Mouse (Mus musculus): ENCODE results near the gene Tsks.

Tsks gene

DNA sequence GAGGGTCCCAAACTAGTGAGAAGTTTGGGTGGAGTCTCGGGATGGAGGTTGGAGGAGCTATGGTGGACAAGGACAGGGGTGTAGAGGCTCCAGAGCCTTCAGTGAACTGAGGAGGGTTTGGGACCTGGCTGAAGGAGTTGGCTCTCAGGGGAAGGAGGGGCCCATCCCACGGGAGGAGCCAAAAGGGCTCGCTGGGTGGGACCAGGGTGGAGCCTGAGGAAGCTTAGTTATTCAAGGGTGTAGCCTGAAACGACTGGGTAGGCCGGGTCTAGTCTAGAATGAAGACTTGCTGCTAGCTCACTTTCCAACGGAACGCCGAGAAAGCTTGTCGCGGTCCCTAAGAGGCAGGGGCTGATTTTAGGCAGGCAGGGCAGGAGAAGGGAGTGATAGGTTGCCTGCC lies 9.0 kb downstream of the Tsks start:
- DNase-seq (ENCODE audit: low spot score) = peak; percentile 44

DNA sequence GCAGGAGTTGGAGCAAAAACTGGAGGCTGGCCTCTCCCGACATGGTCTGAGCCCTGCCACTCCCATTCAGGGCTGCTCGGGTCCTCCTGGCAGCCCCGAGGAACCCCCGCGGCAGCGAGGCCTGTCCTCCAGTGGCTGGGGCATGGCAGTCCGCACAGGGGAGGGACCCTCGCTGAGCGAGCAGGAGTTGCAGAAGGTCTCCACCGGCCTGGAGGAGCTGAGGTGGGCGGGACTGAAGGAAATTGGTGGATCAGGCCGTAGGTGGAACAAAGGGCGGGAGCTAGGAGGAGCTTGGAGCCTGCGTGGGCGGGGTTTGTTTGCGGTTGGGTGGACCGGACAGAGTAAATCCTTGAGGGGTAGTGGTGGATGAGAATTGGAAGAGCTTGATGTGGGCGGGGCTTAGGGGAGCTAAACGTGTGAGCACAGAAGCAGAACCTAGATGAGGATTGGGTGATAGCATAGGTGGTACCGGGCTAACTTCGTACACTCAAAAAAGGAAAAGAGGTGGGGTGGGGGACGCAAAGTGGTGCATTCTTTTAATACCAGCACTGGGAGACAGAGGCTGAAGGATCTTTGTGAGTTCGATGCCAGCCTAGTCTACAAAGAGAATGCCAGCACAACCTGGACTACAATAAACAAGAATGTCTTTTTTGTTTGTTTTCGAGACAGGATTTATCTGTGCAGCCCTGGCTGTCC lies 9.8 kb downstream of the Tsks start:
- peak; percentile 70 for DNase-seq (ENCODE audit: low spot score)

DNA sequence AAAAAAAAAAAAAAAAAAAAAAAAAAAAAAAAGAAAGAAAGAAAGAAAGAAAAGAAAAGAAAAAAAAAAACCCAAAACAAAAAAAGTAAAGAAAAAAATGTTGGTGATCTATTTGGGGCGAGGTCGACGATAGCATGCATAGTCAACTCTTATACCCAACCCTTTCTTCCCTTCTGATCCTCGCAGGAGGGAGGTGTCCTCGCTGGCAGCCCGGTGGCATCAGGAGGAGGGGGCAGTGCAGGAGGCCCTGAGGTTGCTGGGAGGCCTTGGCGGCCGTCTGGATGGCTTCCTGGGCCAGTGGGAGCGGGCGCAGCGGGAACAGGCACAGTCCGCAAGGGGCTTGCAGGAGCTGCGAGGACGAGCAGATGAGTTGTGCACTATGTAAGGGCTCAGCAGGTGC lies 10.6 kb downstream of the Tsks start:
- DNase-seq (ENCODE audit: low spot score) = no peak

DNA sequence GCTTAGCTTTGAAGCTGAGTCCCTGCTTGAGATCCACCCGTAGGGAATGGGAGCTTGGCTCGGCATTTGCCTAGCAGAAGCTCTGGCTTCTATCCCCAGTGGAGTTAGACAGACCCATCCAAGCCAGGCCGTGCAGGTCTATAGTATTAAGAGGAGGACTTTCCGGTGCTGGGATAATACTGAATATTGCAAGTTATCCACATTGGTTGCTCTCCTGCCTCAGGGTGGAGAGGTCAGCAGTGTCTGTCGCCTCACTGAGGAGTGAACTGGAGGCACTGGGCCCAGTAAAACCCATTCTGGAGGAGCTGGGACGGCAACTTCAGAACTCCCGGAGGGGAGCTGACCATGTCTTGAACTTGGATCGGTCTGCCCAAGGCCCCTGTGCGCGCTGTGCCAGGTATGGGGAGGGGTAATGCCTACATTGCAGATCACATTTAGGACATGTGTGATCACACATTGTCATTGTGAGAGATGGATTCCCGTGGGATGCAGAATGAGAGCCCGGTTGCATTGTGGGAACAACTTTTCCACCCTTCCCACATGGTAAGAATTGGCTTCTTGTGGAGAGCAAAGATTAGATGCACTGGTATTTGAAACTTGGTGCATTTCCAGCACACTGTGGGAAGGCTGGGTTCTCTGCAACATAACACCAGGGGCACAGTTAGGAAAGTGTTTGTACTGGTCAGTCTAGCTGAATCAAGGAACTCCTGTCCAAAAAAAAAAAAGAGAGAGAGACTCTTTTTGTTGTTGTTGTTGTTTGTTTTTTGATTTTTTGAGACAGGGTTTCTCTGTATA lies 11.3 kb downstream of the Tsks start:
- DNase-seq (ENCODE audit: low spot score) = no peak

DNA sequence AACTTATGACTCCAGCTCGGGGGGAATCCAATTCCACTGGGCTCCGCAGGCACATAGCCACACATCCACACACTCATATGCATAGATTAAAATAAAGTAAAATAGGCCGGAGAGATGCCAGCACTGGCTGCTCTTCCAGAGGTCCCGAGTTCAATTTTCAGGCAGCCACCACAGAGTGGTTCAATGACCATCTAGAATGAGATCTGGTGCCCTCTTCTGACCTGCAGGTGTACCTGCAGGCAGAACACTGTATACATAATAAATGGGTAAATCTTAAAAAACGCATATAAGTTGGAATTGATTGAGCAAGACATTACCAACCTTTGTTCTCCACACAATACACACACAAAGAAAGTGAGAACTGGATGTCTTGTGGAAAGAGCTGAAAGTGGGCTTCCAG lies 12.6 kb downstream of the Tsks start:
- DNase-seq (ENCODE audit: low spot score) = no peak

DNA sequence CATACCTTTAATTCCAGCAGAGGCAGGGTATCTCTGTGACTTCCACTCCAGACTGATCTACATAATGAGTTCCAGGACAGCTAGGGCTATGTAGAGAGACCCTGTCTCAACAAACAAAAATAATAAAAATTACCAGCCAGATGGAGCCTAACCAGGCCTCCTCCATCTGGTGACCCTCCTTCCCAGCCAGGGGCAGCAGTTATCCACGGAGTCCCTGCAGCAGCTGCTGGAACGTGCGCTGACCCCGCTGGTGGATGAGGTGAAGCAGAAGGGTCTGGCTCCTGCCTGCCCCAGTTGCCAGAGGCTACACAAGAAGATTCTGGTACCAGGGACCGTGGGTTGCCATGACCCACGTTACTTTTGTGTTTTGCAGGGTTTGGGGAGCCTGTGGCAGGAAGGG lies 13.3 kb downstream of the Tsks start:
- DNase-seq (ENCODE audit: low spot score) = no peak

DNA sequence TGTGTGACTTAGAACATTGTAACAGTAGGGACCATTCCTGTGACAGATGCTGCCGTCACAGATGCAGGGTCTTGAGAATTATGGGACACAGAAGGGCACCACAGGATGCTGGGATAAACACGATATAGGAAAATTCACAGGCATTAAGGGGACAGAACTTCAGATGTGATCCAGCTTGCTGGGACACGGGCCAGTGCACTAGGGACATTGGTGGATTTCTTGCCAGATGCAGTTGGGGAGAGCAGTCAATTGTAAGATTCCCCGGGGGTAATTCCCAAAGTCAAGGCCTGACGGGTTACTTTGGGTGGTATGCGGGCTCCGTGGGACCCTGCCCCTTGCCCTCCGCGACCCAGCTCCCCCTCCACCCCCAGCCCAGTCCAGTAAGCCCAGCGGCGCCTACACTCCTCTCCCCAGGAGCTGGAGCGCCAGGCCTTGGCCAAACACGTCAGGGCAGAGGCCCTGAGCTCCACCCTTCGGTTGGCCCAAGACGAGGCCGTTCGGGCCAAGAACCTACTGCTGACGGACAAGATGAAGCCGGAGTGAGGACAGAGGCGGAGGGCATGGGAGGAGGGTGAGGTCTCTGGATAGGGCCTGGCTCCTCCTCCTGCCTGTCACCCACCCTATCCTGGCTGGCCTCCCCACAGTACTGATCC lies 14.3 kb downstream of the Tsks start:
- DNase-seq (ENCODE audit: low spot score) = no peak

DNA sequence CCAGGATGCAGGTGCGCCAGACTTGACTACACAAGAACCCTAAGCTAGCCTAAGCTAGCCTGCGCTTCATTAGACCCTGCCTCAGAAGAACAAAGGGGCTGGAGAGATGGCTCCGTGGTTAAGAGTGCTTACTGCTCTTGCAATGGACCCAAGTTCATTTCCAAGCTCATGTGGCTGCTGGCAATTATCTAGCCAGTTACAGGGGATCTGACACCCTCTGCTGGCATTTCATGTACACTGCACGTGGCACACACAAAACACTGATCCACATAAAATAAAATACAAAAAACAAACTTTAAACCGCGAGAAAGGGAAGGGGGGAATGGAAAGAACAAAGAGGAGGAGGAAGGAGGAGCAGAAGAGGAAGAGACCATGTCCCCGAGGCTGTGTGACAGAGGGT lies 15.2 kb downstream of the Tsks start:
- DNase-seq (ENCODE audit: low spot score) = no peak

DNA sequence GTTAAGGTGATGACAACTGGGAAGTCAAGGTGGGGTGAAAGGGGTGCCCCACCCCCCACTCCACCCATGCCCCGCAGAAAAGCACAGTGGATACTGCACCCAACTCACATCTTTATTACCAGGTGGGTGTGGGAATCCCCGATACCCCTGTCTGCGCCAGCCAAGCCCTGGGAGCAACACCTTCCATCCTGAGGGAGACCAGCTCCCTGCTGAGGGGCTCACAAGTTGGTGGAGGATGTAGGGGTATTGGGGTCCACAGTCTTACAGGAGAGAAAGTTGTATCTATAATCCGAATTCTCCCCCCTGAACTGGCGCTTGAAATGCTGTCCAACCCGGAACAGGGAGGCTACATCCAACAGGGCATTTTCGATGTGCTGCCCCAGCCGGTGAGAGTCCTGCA lies 16.3 kb downstream of the Tsks start:
- DNase-seq (ENCODE audit: low spot score) = no peak

DNA sequence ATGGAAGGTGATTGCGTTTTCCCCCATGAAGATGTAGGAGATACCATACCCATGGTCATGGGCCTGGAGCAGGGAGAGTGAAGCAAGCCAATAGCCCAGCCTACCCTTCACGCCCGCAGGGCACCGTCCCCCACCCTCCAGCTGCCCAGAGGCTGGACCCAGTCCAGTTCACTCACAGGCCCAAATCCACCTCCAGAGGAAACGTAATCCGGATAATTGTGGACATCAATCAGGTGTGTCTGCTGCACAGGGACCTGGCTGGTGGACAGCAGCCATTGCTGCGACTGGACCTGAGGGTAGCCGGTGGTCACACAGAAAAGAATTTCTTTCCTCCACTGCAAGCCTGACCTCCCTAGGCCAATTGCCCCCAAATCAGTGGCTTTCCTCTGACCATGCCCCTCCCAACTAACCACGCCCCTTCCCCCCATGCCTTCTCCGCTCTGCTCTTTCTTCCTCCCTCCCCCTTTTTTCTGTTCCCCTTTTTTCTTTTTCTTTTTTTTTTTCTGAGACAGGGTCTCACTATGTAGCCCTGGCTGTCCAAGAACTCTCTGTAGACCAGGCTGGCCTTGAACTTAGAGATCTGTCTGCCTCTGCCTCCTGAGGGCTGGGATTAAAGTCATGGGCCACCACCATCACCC lies 17.0 kb downstream of the Tsks start:
- no peak for DNase-seq (ENCODE audit: low spot score)

DNA sequence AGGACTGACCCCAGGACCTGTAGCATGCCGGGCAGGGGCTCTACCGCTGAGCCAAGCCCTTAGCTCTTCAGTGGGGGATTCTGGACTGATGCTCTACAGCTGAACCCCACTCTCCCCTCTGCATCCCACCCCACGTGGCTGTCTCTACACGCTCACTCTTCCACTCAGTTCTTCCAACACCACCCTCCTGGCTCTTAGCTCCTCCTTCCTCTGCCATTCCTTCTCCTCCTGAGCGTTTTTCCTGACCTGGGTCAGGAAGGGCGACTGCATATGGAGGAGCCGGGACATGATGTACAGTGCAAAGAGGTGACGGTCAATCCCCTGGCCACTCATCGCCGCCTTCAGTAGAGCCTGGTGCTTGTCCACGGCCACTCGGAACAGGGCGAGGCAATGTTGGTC lies 17.5 kb downstream of the Tsks start:
- no peak for DNase-seq (ENCODE audit: low spot score)

DNA sequence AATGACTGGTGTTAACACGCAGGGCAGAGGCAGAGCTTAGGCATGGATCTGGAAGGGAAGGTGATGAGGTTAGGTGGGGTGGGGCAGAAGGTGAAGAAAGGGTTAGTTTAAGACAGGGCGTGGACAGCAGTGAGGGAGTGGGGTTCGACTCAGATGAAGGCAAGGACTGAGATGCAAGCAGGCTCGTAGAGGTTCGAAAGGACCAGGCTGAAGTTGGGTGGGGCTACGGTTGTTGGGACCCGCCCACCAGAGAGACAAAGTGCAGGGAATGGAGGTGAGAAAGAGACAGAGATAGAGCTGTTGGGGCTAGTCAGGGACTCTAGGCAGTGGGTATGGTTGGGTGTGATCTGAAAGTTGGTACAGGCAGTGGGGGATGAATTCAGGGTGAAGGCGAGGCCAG lies 19.3 kb downstream of the Tsks start:
- DNase-seq (ENCODE audit: low spot score) = no peak

DNA sequence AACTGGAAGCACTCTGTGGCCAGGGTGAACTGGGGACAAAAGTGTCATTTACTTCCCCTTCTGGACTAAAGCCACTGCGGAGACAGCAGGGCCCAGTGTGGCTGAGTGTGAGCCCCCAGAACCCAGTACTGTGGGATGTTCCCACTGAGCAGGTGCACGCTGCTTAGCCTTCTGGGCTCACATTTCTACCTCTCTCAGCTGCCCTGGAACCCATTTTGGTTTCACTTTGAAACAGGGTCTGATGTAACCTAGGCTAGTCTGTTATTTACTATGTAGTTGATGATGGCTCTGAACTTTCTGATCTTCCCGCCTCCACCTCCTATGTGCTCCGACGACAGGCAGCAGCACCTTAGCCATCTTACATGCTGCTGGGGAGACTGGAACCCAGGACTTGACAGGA lies 19.8 kb downstream of the Tsks start:
- DNase-seq (ENCODE audit: low spot score) = no peak

DNA sequence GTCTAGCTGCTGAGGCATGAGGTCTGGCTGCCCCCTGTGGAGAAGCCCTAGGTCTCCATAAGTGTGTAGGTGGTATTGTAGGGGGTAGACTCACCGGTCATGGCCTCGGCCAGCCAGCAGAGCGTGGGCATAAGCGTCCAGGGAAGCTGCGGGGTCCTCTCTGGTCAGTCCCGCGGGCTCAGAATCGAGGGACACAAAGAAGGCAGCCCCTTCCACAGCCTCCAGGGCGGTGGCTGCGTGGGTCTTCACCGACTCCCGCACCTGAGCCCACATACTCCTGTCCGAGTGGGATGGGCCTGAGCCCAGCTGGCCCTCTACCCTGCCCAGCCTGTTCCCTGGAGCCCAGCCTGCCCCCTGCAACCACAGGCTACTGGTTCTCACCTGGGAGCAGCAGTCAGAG lies 22.0 kb downstream of the Tsks start:
- DNase-seq (ENCODE audit: low spot score) = no peak

DNA sequence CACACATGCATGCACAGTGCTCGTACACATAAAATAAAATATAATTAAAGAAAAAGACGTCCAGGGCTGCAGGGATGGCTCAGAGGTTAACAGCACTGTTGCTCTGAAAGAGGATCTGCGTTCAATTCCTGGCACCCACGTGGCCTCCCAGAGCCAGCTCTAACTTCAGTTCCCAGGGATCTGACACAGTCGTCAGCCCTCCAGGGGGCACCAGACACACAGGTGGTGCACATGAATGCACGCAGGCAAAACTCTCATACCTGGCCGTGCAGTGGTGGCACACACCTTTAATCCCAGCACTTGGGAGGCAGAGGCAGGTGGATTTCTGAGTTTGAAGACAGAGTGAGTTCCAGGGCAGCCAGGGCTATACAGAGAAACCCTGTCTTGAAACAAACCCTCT lies 23.0 kb downstream of the Tsks start:
- no peak for DNase-seq (ENCODE audit: low spot score)

DNA sequence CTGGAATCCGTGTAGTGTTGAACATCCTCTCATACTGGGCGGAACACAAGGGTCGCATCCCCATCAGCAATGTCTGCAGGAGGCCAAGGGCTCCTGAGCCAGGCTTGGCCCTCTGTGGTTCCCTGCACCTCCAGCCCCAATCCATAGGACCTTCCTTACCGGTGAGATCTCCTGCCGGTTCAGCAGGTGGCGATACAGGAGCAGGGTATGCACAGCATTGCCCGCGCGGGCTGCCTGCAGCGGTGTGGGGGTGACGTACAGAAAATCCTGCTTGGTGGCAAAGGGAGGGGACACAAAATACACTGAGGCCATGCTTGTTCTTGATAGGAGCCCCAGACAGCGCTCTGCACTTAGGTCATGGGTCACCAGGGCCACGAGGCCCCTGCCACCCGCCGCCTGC lies 23.6 kb downstream of the Tsks start:
- DNase-seq (ENCODE audit: low spot score) = no peak

DNA sequence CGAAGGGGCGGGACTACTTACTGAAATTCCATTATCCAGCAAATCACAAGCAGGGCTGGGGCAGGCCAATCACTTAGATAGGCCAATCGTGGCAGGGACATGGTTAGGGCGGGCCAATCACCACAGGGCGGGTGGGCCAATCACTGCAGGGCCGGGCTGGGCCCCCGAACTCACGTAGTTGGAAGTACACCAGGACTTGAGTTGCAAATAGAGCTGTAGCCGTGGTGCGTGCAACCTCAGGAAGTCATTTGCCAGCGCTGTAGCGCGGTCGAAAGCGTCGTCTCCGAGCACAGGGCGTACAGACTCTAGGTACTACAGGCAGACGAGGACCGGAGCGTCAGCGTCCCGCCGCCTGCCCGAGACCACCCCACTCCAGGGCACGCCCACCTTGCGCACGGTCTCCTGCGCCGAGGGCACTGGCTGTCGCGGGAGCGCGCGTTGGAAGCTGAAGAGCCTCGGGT lies 27.3 kb downstream of the Tsks start:
- peak; percentile 39 for DNase-seq (ENCODE audit: low spot score)

DNA sequence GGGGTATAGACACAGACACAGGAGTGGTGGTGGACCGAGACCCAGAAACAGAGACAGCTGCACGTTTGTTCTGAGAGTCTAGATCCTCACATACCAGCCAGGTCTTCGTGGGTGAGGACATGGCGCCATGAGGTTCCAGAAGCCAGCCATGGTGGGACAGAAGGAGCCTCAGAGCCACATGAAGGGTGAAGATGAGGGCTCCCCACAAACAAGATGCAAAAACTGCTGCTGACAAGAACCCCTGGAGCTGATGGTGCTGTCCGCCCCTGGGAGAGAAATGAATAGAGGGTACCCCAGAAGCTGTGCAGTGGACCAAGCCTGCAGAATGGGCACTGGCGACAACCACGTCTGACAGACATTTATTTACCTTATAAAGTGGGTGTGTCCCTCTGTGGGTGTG lies 28.1 kb downstream of the Tsks start:
- DNase-seq (ENCODE audit: low spot score) = no peak

DNA sequence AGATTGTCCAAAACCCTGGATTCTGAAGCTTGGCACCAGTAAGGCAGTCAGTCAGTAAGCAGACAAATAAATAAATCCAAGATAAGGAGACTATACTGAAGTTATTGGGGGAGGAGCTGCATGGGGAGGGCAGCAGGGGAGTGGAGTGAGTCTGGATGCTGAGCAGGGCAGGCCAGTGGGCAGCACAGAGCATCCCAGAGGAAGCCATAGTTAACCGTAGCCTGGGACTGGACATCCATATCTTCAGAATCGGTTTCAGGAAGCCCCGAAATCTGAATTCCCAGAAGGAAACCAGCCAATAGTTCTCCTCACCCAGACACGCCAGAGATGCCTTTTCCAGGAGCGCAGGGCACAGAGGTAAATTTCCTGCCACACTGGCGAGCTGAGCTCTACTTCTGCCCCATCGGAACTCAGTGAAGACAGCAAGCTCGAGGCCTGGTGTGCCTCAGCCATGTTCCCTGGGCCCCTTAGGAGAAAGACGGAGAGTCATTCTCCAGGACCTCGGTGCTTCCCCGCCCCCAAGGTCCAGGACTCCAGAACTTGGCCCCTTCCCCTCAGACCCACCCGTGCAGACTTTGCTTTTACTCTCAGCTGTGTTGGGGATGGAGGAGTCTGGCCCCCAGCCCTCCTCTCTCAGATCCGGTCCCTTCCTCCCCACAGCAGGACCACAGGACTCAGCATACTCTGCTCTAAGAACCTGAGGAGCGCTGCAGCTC lies 30.6 kb downstream of the Tsks start:
- DNase-seq (ENCODE audit: low spot score) = no peak

DNA sequence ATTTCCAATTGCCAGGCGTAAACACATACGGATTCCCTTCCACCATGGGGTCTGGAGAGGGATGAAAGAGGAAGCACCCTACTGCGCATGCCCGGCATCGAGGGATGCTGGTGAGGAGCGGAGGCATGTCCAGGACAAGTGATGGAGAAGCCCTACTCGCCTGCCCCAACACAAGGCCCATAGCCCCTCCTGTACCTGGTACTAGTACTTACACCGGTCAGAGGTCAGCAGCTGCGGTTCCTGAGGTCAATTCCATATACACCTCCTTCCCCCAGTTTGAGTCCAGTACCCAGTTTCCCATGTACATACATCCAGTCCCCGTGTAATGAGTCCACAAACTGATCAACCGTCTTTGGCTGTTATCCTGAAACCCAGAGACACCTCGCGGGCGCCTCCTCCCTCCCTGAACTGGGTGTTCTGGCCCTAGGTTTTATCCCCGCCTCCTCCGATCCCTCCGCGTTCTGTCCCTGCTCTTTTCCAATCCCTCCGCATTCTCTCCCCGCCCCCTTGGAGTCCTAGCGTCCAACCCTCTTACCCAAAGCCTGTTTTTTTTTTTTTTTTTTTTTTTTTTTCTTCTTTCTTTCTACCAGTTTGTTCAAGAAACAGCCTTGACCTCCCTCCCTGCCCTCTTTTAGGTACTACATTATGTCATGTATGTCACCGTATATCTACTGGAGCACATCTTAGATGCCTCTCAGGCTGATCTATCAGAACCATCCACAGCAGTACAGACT lies 31.5 kb downstream of the Tsks start, which contains the start of gene Cpt1c:
Cpt1c (minus strand) TSS at position 469 of the 734 bp plus-strand sequence.
- DNase-seq (ENCODE audit: low spot score) = peak; percentile 45

DNA sequence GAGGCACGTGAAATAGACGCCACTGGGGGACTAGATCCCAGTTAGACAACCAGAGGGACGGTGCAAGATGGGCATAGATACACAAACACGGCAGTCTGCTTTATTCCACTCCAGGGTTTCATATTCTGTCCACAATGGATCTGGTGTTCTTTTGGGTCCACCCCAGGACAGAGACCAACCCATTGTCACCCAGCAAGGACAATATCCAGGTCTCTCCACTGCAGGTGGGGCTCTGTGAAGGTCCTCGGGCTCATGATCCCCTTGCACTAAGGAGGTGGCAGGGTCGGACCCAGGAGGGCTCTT lies 32.1 kb downstream of the Tsks start:
- no peak for DNase-seq (ENCODE audit: low spot score)

DNA sequence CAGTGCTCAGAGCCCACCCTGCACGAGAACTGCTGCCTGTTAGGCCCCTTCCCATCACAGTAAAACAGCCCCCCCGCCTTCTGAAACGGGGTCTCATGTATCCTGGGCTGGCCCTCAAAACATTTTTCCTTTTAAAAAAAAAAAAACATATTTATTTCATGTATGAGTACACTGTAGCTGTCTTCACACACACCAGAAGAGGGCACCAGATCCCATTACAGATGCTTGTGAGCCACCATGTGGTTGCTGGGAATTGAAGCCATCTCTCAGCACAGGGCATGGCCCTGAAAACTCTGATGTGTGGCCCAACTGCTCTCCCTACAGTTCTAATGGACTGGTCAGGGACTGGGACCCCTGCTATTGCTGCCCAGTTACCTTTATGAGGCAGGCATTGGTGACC lies 35.3 kb downstream of the Tsks start:
- no peak for DNase-seq (ENCODE audit: low spot score)
